Mouse (Mus musculus) liver, embryonic 16.5 days (tissue): ENCODE measurements around the gene Arid1b. TPM values are rescaled to one million over a fixed set of nuclear protein-coding genes. Genes with fewer than 3 reads are reported as not detected.

Experiments used
- ATAC-seq: fragments of 200-750 bp; cut with Nextera tagmentation; 2 replicates; pipeline ENCODE4 v1.8.0; 2017; ENCODE audit warnings: low read depth, mild to moderate bottlenecking, moderate number of reproducible peaks, moderate library complexity
- H3K27ac ChIP-seq: fragments of 300-500 bp; sonication (generic); 2 replicates; pipeline ENCODE4 v1.5.1; 2014; ENCODE audit warnings: mild to moderate bottlenecking, low read length
- H3K27me3 ChIP-seq: fragments of 300-500 bp; sonication (generic); 2 replicates; pipeline ENCODE4 v1.6.1; 2014; ENCODE audit warnings: low read depth, low read length, mixed read lengths; ENCODE audit not compliant: control insufficient read depth, insufficient read depth
- H3K36me3 ChIP-seq: fragments of 300-500 bp; sonication (generic); 2 replicates; pipeline ENCODE4 v1.6.1; 2014; ENCODE audit warnings: mild to moderate bottlenecking; ENCODE audit not compliant: control insufficient read depth, insufficient read depth
- H3K4me1 ChIP-seq: fragments of 300-500 bp; sonication (generic); 2 replicates; pipeline ENCODE4 v1.6.1; 2014; ENCODE audit warnings: low read depth, low read length, mixed read lengths; ENCODE audit not compliant: control insufficient read depth
- H3K4me2 ChIP-seq: fragments of 300-500 bp; sonication (generic); 2 replicates; pipeline ENCODE4 v1.6.1; 2014; ENCODE audit warnings: low read depth, low read length, mixed read lengths
- H3K4me3 ChIP-seq: fragments of 300-500 bp; sonication (generic); 2 replicates; pipeline ENCODE4 v1.5.1; 2014; ENCODE audit warnings: low read depth, mild to moderate bottlenecking, low read length
- H3K9ac ChIP-seq: fragments of 300-500 bp; sonication (generic); 2 replicates; pipeline ENCODE4 v1.6.1; 2014; ENCODE audit warnings: low read depth, low read length
- H3K9me3 ChIP-seq: fragments of 300-500 bp; sonication (generic); replicated peaks from 2 replicates; pipeline ENCODE4 v1.6.1; 2016; ENCODE audit warnings: low read length; ENCODE audit not compliant: control insufficient read depth
- WGBS: fragments of 180-500 bp; shearing (Covaris S2); extraction: QIAGEN DNeasy Blood & Tissue Kit; methylation state at CpG from one replicate; pipeline ENCODE4 v1.1.7; 2014; ENCODE audit not compliant: insufficient replicate concordance; 5-methylcytosine and 5-hydroxymethylcytosine counted together
- polyA plus RNA-seq: library from polyadenylated mRNA; unstranded; fragments of >200 nt; fragmentation: Nextera tagmentation; extraction: Ambion mirVana; gene quantifications from 2 replicates; pipeline ENCODE4 v1.2.1, GENCODE M21; 2015

Gene Arid1b
- polyA plus RNA-seq, 1 experiment from 2014 or later = 3.2 TPM

- H3K4me1 ChIP-seq = peaks cover 5% of the 10 kb centered on the region
- no peak for ATAC-seq
- no peak overlapping the region for H3K27ac ChIP-seq
- no peaks in the 10 kb centered on the region for H3K27me3 ChIP-seq
- H3K36me3 ChIP-seq = no peaks in the 10 kb centered on the region
- no peaks in the 10 kb centered on the region for H3K9me3 ChIP-seq
- 72% methylated on average over 16 of the region's 16 CpGs for WGBS
- H3K4me2 ChIP-seq = no peak overlapping the region
- H3K9ac ChIP-seq = no peak overlapping the region
- no peak overlapping the region for H3K4me3 ChIP-seq
These were observed 260.8 kb downstream of the Arid1b start for GRCm38 (mm10) chr17:5254717-5255617.

GRCm38 (mm10) chr17:5255618-5255933 is 261.4 kb downstream of the Arid1b start:
- Histone ChIP-seq H3K9ac (no peak overlapping the region), H3K36me3 (no peaks in the 10 kb centered on the region), H3K27me3 (no peaks in the 10 kb centered on the region), H3K9me3 (no peaks in the 10 kb centered on the region), H3K27ac (no peak overlapping the region), H3K4me3 (no peak overlapping the region), H3K4me1 (peaks cover 5% of the 10 kb centered on the region), H3K4me2 (no peak overlapping the region)
- ATAC-seq = peak; percentile 65
- WGBS = 66% methylated on average over 2 of the region's 2 CpGs

DNA sequence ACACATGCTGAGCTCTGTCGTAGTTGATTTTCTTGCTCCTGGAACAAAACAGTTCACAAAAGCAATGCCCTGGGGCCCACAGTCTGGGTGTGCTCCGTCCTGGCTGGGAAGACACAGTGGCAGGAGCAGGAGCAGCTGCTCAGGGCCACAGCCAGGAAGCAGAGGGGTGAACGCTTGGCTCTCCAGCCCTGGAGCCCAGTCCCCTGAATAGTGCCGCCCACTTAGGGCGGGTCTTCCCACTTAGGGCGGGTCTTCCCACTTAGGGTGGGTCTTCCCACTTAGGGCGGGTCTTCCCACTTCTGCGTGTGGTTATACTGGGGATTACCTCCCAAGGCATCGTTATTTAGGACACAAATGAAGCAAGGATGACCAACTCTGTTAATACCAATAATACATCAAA is 264.8 kb downstream of the Arid1b start:
- Histone ChIP-seq H3K4me3 (no peak overlapping the region), H3K9ac (no peak overlapping the region), H3K4me2 (no peak overlapping the region), H3K27me3 (no peaks in the 10 kb centered on the region), H3K36me3 (no peaks in the 10 kb centered on the region), H3K27ac (no peak overlapping the region), H3K9me3 (no peaks in the 10 kb centered on the region), H3K4me1 (peaks cover 21% of the 10 kb centered on the region)
- no peak for ATAC-seq
- 53% methylated on average over 9 of the region's 9 CpGs for WGBS

GRCm38 (mm10) chr17:5261131-5261651 is 267.1 kb downstream of the Arid1b start:
- ATAC-seq = peak; percentile 49
- Histone ChIP-seq H3K27ac (no peak overlapping the region), H3K9ac (no peak overlapping the region)

DNA sequence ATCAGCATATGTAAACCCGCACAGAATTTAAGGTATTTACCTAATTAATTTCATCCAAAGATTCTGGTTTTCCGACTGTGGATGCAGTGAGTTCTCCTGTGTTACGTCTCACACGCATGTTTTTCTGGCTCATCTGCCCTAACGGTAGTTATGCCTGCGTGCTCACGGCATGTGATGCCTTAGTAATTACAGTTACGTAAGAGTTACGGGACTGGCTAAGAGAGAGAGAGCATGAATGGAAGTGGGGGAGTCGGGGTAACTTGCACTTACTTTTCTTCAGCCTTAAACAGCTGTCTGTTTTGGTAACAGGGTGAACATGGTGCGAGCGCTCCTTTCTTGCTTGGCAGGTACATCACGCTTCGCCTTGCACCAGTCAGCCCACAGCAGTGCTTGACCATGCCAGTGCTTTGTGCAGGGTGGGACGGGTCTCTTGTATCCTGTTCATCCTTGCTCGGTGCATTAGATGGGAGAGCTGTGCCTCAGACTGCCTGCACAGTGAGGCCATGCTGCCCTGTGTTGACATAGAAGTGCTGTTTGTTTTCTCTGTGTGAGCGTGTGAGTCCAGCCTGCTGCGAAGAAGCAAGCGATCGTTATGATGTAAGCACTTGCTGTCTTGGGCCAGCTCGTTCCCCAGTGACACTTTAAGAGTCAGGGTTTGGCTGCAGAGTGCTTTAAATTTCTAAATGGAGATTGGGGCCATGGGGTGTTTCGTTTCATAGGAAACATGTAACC is 267.9 kb downstream of the Arid1b start:
- Histone ChIP-seq H3K9me3 (no peaks in the 10 kb centered on the region), H3K9ac (no peak overlapping the region), H3K27ac (no peak overlapping the region), H3K4me2 (no peak overlapping the region), H3K27me3 (no peaks in the 10 kb centered on the region), H3K36me3 (0 out of 2 replicates have a peak, but pooled peaks cover 4% of the 10 kb centered on the region), H3K4me1 (peaks cover 16% of the 10 kb centered on the region), H3K4me3 (no peak overlapping the region)
- 73% methylated on average over 22 of the region's 22 CpGs for WGBS
- ATAC-seq = 0 out of 2 replicates have a peak, but pooled peaks have one; percentile 37

More at GRCm38 (mm10) chr17:5261131-5261651, 267.1 kb downstream of the Arid1b start:
- no peaks in the 10 kb centered on the region for H3K9me3 ChIP-seq
- no peak overlapping the region for H3K4me3 ChIP-seq
- H3K4me2 ChIP-seq = 0 out of 2 replicates have a peak overlapping the region, but pooled peaks have one; percentile 0
- no peaks in the 10 kb centered on the region for H3K27me3 ChIP-seq
- H3K36me3 ChIP-seq = 0 out of 2 replicates have a peak, but pooled peaks cover 4% of the 10 kb centered on the region
- H3K4me1 ChIP-seq = peaks cover 16% of the 10 kb centered on the region
- WGBS = 53% methylated on average over 8 of the region's 8 CpGs

- ATAC-seq = no peak
- 55% methylated on average over 4 of the region's 4 CpGs for WGBS
- 0 out of 2 replicates have a peak, but pooled peaks cover 4% of the 10 kb centered on the region for H3K36me3 ChIP-seq
These were observed 268.7 kb downstream of the Arid1b start for GRCm38 (mm10) chr17:5262788-5263187.

GRCm38 (mm10) chr17:5264783-5265182 is 270.7 kb downstream of the Arid1b start:
- 69% methylated on average over 3 of the region's 3 CpGs for WGBS
- H3K9me3 ChIP-seq = no peaks in the 10 kb centered on the region
- peaks cover 16% of the 10 kb centered on the region for H3K4me1 ChIP-seq
- 0 out of 2 replicates have a peak, but pooled peaks cover 4% of the 10 kb centered on the region for H3K36me3 ChIP-seq
- H3K4me3 ChIP-seq = no peak overlapping the region
- H3K27me3 ChIP-seq = no peaks in the 10 kb centered on the region
- ATAC-seq = no peak
- H3K9ac ChIP-seq = no peak overlapping the region
- H3K27ac ChIP-seq = no peak overlapping the region
- no peak overlapping the region for H3K4me2 ChIP-seq

More at GRCm38 (mm10) chr17:5262788-5263187, 268.7 kb downstream of the Arid1b start:
- no peaks in the 10 kb centered on the region for H3K27me3 ChIP-seq
- H3K9me3 ChIP-seq = no peaks in the 10 kb centered on the region
- H3K9ac ChIP-seq = no peak overlapping the region
- no peak overlapping the region for H3K27ac ChIP-seq
- H3K4me2 ChIP-seq = no peak overlapping the region
- H3K4me1 ChIP-seq = peaks cover 16% of the 10 kb centered on the region
- H3K4me3 ChIP-seq = no peak overlapping the region

DNA sequence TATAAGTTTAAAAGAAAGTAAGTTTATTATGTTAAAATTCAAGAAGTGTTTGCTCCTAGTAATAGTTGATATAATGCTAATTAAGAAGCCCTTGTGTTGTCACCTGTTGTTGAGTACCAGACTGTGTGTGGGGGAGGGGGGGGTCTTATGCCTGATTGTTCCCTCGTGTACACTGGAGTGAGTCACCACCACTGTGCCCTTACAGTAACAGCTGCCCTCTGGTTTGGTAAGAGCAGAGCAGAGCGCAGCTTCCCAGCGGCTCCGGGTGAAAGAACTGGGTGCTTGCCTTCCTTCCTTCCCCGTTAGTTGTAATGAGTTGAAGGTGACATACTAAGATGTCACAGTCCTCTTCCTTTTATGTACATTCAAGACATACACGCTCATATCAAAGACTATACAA is 271.5 kb downstream of the Arid1b start:
- ATAC-seq = no peak

More for the DNA sequence above, 271.5 kb downstream of the Arid1b start:
- Histone ChIP-seq H3K27me3 (no peaks in the 10 kb centered on the region), H3K4me3 (no peak overlapping the region), H3K4me2 (no peak overlapping the region), H3K4me1 (peaks cover 16% of the 10 kb centered on the region), H3K27ac (no peak overlapping the region), H3K36me3 (0 out of 2 replicates have a peak, but pooled peaks cover 4% of the 10 kb centered on the region), H3K9me3 (no peaks in the 10 kb centered on the region), H3K9ac (no peak overlapping the region)
- 75% methylated on average over 6 of the region's 6 CpGs for WGBS
